Mouse (Mus musculus) limb, embryonic 14.5 days (tissue): ENCODE measurements at regions not wholly inside any gene's neighbourhood (a gene's known extent, or its start where the extent isn't known, plus 50 kb on each side); places are given as distances from the start of the nearest gene placed in this dataset.

ENCODE experiments used
- ATAC-seq: fragments of 200-750 bp; cut with Nextera tagmentation; 2 replicates; pipeline ENCODE4 v1.8.0; 2017; ENCODE audit warnings: low read depth, moderate number of reproducible peaks, moderate TSS enrichment; ENCODE audit not compliant: low FRiP score
- DNase-seq: peaks from one replicate; pipeline ENCODE4 v3.0.0-alpha.2; 2015; ENCODE audit warnings: low spot score
- H3K27ac ChIP-seq: fragments of 300-500 bp; sonication (generic); replicated peaks from 2 replicates; pipeline ENCODE4 v1.5.1; 2014; ENCODE audit warnings: low read depth, mild to moderate bottlenecking, low read length, moderate library complexity, mixed read lengths
- H3K27me3 ChIP-seq: fragments of 300-500 bp; sonication (generic); 2 replicates; pipeline ENCODE4 v1.6.1; 2014; ENCODE audit warnings: low read length, mixed read lengths; ENCODE audit not compliant: control insufficient read depth, insufficient read depth
- H3K36me3 ChIP-seq: fragments of 300-500 bp; sonication (generic); 2 replicates; pipeline ENCODE4 v1.6.1; 2014; ENCODE audit warnings: mild to moderate bottlenecking, low read length, moderate library complexity, mixed read lengths; ENCODE audit not compliant: control insufficient read depth, insufficient read depth
- H3K4me1 ChIP-seq: fragments of 300-500 bp; sonication (generic); 2 replicates; pipeline ENCODE4 v1.6.1; 2014; ENCODE audit warnings: antibody characterized with exemption, low read length, mixed read lengths; ENCODE audit not compliant: control insufficient read depth, insufficient read depth
- H3K4me2 ChIP-seq: fragments of 300-500 bp; sonication (generic); replicated peaks from 2 replicates; pipeline ENCODE4 v1.6.1; 2014; ENCODE audit warnings: low read depth, mild to moderate bottlenecking, low read length, moderate library complexity; ENCODE audit not compliant: severe bottlenecking
- H3K4me3 ChIP-seq: fragments of 300-500 bp; sonication (generic); replicated peaks from 2 replicates; pipeline ENCODE4 v1.5.1; 2014; ENCODE audit warnings: low read length
- H3K9ac ChIP-seq: fragments of 300-500 bp; sonication (generic); 2 replicates; pipeline ENCODE4 v1.6.1; 2014; ENCODE audit warnings: mild to moderate bottlenecking, low read depth, low read length, moderate library complexity; ENCODE audit not compliant: severe bottlenecking
- H3K9me3 ChIP-seq: fragments of 300-500 bp; sonication (generic); 2 replicates; pipeline ENCODE4 v1.6.1; 2016; ENCODE audit warnings: low read length; ENCODE audit not compliant: control insufficient read depth
- POLR2A ChIP-seq: fragments of 200-500 bp; IDR thresholded peaks from 2 replicates; pipeline ENCODE4 v1.8.0; 2012; ENCODE audit warnings: inconsistent platforms, mild to moderate bottlenecking, moderate library complexity, borderline replicate concordance; ENCODE audit not compliant: insufficient read depth, insufficient read length; ENCODE audit errors: extremely low read depth
- WGBS: fragments of 180-500 bp; shearing (Covaris S2); extraction: QIAGEN DNeasy Blood & Tissue Kit; methylation state at CpG from one replicate; pipeline ENCODE4 v1.1.7; 2014; 5-methylcytosine and 5-hydroxymethylcytosine counted together

DNA sequence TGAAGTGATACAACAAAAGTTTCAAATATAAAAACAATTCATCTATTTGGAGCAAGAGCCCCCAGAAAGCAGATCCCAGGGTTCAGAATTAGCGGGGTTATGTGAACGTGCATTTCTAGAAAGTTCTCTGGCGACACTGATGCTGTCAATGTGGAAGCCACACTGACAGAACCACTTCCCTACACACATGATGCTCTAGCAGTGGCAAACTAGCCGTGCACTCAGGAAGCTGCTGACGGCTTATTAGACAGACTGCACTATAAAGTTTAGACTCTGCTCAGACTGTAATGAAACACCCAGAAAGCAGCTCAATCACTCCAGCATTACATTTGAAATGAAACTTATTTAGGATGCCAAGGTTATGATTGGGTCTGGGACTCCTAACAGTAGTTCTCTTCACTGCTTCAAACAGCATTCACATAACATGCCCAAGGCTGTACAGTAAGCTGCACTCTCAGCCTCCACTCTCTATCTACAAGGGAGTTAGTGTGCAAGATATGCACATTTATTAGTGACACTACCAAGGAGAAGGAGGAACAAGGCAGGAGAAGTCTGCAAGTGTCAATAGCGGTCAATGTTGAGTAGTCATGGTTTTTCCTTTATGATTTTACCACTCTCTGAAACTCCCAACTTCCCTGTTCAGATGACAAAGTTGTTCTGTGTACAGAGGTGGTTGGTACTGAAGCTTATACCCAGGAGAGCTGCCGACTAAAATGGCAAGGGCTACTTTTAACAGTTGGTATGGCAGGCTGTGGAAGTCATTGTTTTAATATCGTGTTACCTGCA, 71.9 kb upstream of the Myo10 start:
- no peak overlapping the region for H3K4me3 ChIP-seq
- H3K27ac ChIP-seq = no peak overlapping the region
- DNase-seq (no peak), ATAC-seq (no peak)
- no peak for TF ChIP-seq POLR2A
- H3K36me3 ChIP-seq = no peaks in the 10 kb centered on the region
- no peak overlapping the region for H3K4me2 ChIP-seq
- no peaks in the 10 kb centered on the region for H3K27me3 ChIP-seq
- no peak overlapping the region for H3K9ac ChIP-seq
- no peaks in the 10 kb centered on the region for H3K4me1 ChIP-seq
- H3K9me3 ChIP-seq = no peaks in the 10 kb centered on the region
- 76% methylated on average over 8 of the region's 8 CpGs for WGBS

DNA sequence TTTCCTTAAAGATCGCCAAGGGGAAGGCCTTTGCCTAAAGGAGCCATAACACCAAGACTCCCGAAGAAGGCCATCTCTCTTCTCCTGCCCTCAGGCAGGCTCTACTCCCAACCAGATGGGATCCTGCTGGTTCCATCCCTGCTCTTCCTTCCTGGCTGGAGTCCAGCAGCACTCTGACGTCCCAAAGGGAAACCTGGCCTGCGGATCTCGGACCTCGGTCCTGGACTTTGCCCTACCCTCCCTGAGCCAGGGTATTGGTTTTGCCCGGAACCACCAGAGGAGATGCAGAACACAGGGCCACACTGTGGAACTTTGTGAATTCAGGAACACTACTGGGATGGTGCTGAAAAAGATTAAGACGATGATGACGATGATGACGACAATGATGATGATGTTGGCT, 67.4 kb upstream of the Myo10 start:
- no peak overlapping the region for H3K27ac ChIP-seq
- no peak overlapping the region for H3K4me3 ChIP-seq
- WGBS = 87% methylated on average over 10 of the region's 10 CpGs
- no peak for ATAC-seq
- H3K36me3 ChIP-seq = no peaks in the 10 kb centered on the region
- H3K27me3 ChIP-seq = no peaks in the 10 kb centered on the region
- no peak for DNase-seq
- H3K9me3 ChIP-seq = no peaks in the 10 kb centered on the region
- no peak overlapping the region for H3K4me2 ChIP-seq
- H3K9ac ChIP-seq = no peak overlapping the region
- no peak for TF ChIP-seq POLR2A
- no peaks in the 10 kb centered on the region for H3K4me1 ChIP-seq

DNA sequence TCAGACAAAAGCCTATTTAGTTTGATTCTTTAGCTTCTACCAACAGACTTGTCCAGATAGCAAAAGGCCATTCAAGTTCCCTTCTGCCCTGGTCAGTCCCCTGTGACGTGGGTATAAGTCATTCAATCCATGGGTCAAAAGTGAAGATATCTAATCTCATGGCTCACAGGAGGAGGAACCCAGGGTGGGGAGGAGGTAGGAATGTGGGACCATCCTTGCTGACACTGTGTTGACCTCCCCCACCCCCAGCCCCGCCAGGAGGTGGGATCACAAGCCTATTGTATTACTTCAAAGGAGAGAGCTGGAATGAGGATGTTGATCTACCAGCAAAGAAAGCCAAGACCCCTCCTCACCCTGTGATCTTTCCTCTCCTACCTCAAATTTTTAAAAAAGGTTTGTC, 66.5 kb upstream of the Myo10 start:
- ATAC-seq = no peak
- H3K36me3 ChIP-seq = no peaks in the 10 kb centered on the region
- DNase-seq = no peak
- no peaks in the 10 kb centered on the region for H3K27me3 ChIP-seq
- H3K4me3 ChIP-seq = no peak overlapping the region
- H3K4me1 ChIP-seq = no peaks in the 10 kb centered on the region
- H3K9me3 ChIP-seq = no peaks in the 10 kb centered on the region
- H3K4me2 ChIP-seq = no peak overlapping the region
- TF ChIP-seq POLR2A = no peak
- no peak overlapping the region for H3K27ac ChIP-seq
- H3K9ac ChIP-seq = no peak overlapping the region
- WGBS = 42% methylated on average over 2 of the region's 2 CpGs

DNA sequence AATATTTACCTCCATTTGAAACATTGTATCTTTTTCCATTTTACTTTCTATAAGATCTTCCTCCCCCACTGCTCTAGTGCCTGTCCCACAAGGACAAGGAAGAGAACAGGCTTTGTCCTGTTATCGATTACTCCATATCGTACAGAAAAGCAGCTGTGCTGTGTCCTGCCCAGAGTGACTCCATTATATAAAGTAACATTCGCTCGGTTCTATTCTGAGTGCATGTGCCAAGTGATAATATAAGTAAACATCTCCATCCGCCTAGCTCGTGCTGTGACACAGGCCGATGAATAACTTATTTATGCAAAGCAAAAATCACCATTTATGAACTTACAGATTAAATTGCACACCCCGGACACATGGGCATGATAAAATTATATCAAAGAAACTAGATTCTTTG, 64.8 kb upstream of the Myo10 start:
- Histone ChIP-seq H3K9me3 (no peaks in the 10 kb centered on the region), H3K4me1 (no peaks in the 10 kb centered on the region), H3K4me2 (no peak overlapping the region), H3K4me3 (no peak overlapping the region), H3K36me3 (no peaks in the 10 kb centered on the region), H3K9ac (no peak overlapping the region), H3K27me3 (no peaks in the 10 kb centered on the region), H3K27ac (no peak overlapping the region)
- no peak for DNase-seq
- no peak for TF ChIP-seq POLR2A
- 88% methylated on average over 8 of the region's 8 CpGs for WGBS
- no peak for ATAC-seq

DNA sequence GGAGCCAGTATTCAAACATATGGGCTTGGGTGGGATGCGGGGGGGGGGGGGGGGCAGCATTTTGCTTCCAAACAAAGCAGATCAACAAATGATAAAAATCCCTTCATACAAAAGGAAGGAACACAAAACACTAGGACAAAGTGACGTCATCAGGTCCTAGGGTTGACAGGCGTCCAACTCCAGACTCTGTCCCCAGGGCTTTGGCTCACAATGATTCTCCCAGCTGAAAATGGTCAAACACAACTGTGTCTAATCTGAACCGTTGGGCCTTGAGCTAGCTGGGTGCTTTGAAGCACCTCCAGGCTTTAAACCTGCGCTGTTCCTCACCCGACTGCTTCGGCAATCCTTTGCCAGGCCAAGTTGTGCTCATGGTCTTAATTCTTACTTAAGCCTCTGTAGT, 64.1 kb upstream of the Myo10 start:
- ATAC-seq (no peak), DNase-seq (no peak)
- no peaks in the 10 kb centered on the region for H3K36me3 ChIP-seq
- no peak overlapping the region for H3K4me3 ChIP-seq
- no peak overlapping the region for H3K9ac ChIP-seq
- no peaks in the 10 kb centered on the region for H3K27me3 ChIP-seq
- no peak overlapping the region for H3K4me2 ChIP-seq
- 83% methylated on average over 7 of the region's 7 CpGs for WGBS
- no peaks in the 10 kb centered on the region for H3K4me1 ChIP-seq
- no peak for TF ChIP-seq POLR2A
- no peaks in the 10 kb centered on the region for H3K9me3 ChIP-seq
- no peak overlapping the region for H3K27ac ChIP-seq
